Mouse (Mus musculus) liver, embryonic 14.5 days (tissue): ENCODE results near the gene Olfr284. TPM values are rescaled to one million over a fixed set of nuclear protein-coding genes. Genes with fewer than 3 reads are reported as not detected.
A peak's percentile ranks its signal among the peaks of the same experiment; 100 is the strongest.

Experiments
- ATAC-seq: fragments of 200-750 bp; cut with Nextera tagmentation; 2 replicates; pipeline ENCODE4 v1.8.0; 2017; ENCODE audit warnings: moderate number of reproducible peaks, mild to moderate bottlenecking, moderate library complexity; ENCODE audit not compliant: insufficient read depth
- DNase-seq, 3 experiments: peaks; one replicate each; pipeline ENCODE4 v3.0.0-alpha.2; 2012 to 2013; ENCODE audit warnings: low read depth in 3 of 3, low spot score in 3 of 3
- H3K27ac ChIP-seq: fragments of 300-500 bp; sonication (generic); 2 replicates; pipeline ENCODE4 v1.5.1; 2014; ENCODE audit warnings: moderate library complexity, mild to moderate bottlenecking, control low read depth, inconsistent platforms
- H3K27me3 ChIP-seq: fragments of 300-500 bp; sonication (generic); 2 replicates; pipeline ENCODE4 v1.6.1; 2014; ENCODE audit warnings: mild to moderate bottlenecking, low read length, moderate library complexity; ENCODE audit not compliant: control insufficient read depth, insufficient read depth
- H3K36me3 ChIP-seq: fragments of 300-500 bp; sonication (generic); replicated peaks from 2 replicates; pipeline ENCODE4 v1.6.1; 2014; ENCODE audit warnings: low read depth; ENCODE audit not compliant: control insufficient read depth, insufficient read depth
- H3K4me1 ChIP-seq, 2 experiments: fragments of 200-500 bp in 1 of 2; fragments of 300-500 bp in 1 of 2; sonication (generic) in 1 of 2; replicated peaks; 2 replicates each; pipeline ENCODE4 v1.6.1; 2012 to 2014; ENCODE audit warnings: antibody characterized with exemption in 1 of 2, inconsistent platforms in 1 of 2, low read length in 1 of 2; ENCODE audit not compliant: control insufficient read depth in 2 of 2, insufficient read depth in 2 of 2
- H3K4me2 ChIP-seq: fragments of 300-500 bp; sonication (generic); 2 replicates; pipeline ENCODE4 v1.6.1; 2014; ENCODE audit warnings: low read depth, mild to moderate bottlenecking, control low read depth, moderate library complexity
- H3K4me3 ChIP-seq, 2 experiments: fragments of 200-500 bp in 1 of 2; fragments of 300-500 bp in 1 of 2; sonication (generic) in 1 of 2; 2 replicates each; pipeline ENCODE4 v1.5.1; 2012 to 2014; ENCODE audit warnings: low read depth in 2 of 2, low read length in 2 of 2, mild to moderate bottlenecking in 2 of 2, control low read depth in 1 of 2, inconsistent platforms in 1 of 2, moderate library complexity in 1 of 2; ENCODE audit not compliant: insufficient read depth in 1 of 2
- H3K9ac ChIP-seq: fragments of 300-500 bp; sonication (generic); replicated peaks from 2 replicates; pipeline ENCODE4 v1.6.1; 2014; ENCODE audit warnings: mild to moderate bottlenecking, control low read depth, moderate library complexity
- H3K9me3 ChIP-seq: fragments of 300-500 bp; sonication (generic); 2 replicates; pipeline ENCODE4 v1.6.1; 2016; ENCODE audit warnings: low read length, mixed read lengths; ENCODE audit not compliant: control insufficient read depth
- CTCF ChIP-seq: IDR thresholded peaks from 2 replicates; pipeline ENCODE4 v1.5.1; 2016; ENCODE audit warnings: antibody characterized with exemption, low read depth, control low read depth
- EP300 ChIP-seq: IDR thresholded peaks from 2 replicates; pipeline ENCODE4 v1.6.1; 2016; ENCODE audit warnings: antibody characterized with exemption, low read depth
- WGBS: fragments of 180-500 bp; shearing (Covaris S2); extraction: QIAGEN DNeasy Blood & Tissue Kit; methylation state at CpG from one replicate; pipeline ENCODE4 v1.1.7; 2014; ENCODE audit not compliant: insufficient replicate concordance; 5-methylcytosine and 5-hydroxymethylcytosine counted together
- polyA plus RNA-seq, 2 experiments: library from polyadenylated mRNA; depleted of rRNA in 1 of 2; stranded (reverse) in 1 of 2; unstranded in 1 of 2; fragments of >200 nt; fragmentation: Nextera tagmentation in 1 of 2; extraction: Ambion mirVana in 1 of 2; gene quantifications; 2 replicates each; pipeline versions ENCODE4 v1.2.1 to v1.2.3; 2012 to 2014

The Olfr284 gene
- polyA plus RNA-seq (2012; rRNA removed) (not detected in 2 replicates), polyA plus RNA-seq (2014; fragmentation: Nextera tagmentation; extraction: Ambion mirVana) (not detected in 2 replicates)

DNA sequence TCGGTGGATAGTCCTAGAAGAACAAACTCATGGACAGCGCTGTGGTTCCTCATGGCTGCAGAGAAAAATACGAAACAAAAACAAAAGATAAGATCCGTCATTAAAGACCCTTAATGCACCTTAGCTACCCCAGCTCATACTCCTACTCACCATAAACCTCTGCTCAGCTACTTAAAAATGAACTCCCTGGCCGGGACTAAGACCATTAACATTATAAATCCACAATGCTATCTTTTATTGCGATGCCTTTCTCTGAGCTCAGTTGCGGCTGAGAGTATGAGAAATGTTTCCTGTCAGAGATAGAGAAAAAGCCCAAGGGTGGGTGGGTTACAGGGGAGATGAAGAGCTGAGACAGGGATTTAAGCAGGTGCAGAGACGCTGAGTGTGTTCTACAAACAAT is at the start of gene Olfr284:
Gene Olfr284, minus strand, starts transcription at position 101 of the 400 bp plus-strand sequence.
- Histone ChIP-seq H3K36me3 (no peaks in the 10 kb centered on the region), H3K9ac (no peak within 1 kb of the TSS), H3K4me3 (no peak within 1 kb of the TSS), H3K27ac (no peak within 1 kb of the TSS), H3K27me3 (no peaks in the 10 kb centered on the region), H3K4me1 (no peaks in the 10 kb centered on the region), H3K9me3 (no peaks in the 10 kb centered on the region), H3K4me2 (no peak within 1 kb of the TSS)
- no peak for TF ChIP-seq EP300
- no peak for TF ChIP-seq CTCF
- WGBS, result 70% methylated on average over 8 of the region's 8 CpGs
- no peak for ATAC-seq
- no peak for DNase-seq

DNA sequence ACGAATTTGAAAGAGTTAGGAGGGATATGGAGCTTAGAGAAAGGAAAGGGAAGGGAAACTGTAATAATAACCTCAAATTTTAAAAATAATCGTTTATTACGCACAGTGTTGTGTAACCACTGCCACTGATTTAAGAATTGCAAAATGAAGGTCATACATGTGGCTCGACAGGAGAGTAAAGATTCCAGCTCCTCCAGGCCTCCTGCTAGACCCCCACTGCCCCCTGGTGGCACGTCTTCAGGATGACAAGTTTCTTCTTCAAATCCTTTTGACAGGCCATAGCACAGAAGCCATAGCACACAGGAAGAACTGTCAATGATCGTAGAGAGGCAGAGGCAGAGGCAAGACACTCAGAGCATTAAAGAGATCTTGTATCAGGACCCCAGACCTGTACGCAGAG is 49.0 kb upstream of the Olfr284 start:
- Histone ChIP-seq H3K4me2 (no peak overlapping the region), H3K4me1 (no peaks in the 10 kb centered on the region), H3K36me3 (no peaks in the 10 kb centered on the region), H3K27me3 (no peaks in the 10 kb centered on the region), H3K4me3 (no peak overlapping the region), H3K9ac (no peak overlapping the region), H3K27ac (no peak overlapping the region), H3K9me3 (no peaks in the 10 kb centered on the region)
- TF ChIP-seq EP300, result no peak
- TF ChIP-seq CTCF, result peak; percentile 79
- no peak for ATAC-seq
- peak in 1 of 3 experiments; percentile 3 for DNase-seq
- WGBS, result 15% methylated on average over 7 of the region's 7 CpGs

DNA sequence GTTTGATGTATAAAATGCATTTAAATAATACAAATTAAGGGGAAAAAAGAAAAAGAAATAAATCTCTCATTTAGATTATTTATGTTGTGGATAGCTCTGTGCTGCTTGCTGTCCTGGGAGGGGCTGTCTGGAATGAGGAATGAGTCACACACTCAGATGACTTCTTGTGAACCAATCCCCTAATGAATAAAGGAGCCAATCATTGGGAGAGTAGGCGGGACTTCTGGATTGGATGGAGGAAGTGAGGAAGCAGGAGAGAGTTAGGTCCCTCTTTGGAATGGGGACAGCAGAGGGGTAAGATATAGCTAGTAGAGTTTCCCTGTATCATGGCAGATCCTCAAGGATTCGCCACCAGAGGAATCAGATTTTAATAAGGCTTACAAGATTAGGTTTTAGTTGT is 46.8 kb upstream of the Olfr284 start:
- Histone ChIP-seq H3K27me3 (no peaks in the 10 kb centered on the region), H3K4me1 (no peaks in the 10 kb centered on the region), H3K4me3 (no peak overlapping the region), H3K27ac (no peak overlapping the region), H3K9ac (no peak overlapping the region), H3K9me3 (no peaks in the 10 kb centered on the region), H3K4me2 (no peak overlapping the region), H3K36me3 (no peaks in the 10 kb centered on the region)
- DNase-seq (no peak), ATAC-seq (no peak)
- TF ChIP-seq EP300, result no peak
- TF ChIP-seq CTCF, result no peak
- WGBS, result 41% methylated on average over 2 of the region's 2 CpGs

- Histone ChIP-seq H3K4me1 (no peaks in the 10 kb centered on the region), H3K36me3 (no peaks in the 10 kb centered on the region), H3K27ac (no peak within 1 kb of the TSS), H3K9ac (no peak within 1 kb of the TSS), H3K27me3 (no peaks in the 10 kb centered on the region), H3K9me3 (no peaks in the 10 kb centered on the region), H3K4me3 (no peak within 1 kb of the TSS), H3K4me2 (no peak within 1 kb of the TSS)
- no peak for ATAC-seq
- no peak for TF ChIP-seq CTCF
- TF ChIP-seq EP300, result no peak
- 67% methylated on average over 6 of the region's 6 CpGs for WGBS
- no peak for DNase-seq
Measured at GRCm38 (mm10) chr15:98380846-98381245, 40.1 kb upstream of the Olfr284 start, which contains the start of gene Olfr283. Gene Olfr283, minus strand, starts transcription at chr15:98380946.

DNA sequence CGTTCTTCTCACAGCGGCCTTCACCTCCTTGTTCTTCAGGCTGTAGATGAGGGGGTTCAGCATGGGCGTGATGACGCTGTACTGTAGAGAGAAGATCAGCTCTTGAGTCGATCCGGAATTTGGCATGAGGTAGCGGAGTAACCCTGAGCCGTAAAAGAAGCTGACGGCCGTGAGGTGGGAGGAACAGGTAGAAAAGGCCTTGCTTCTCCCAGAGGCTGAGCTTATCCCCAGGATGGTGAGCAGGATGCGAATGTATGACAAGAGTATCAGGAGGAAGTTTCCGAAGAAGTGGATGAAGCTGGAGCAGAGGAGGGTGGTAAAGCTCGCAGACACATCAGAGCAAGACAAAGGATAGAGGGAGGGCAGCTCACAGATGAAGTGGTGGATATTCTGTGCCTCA is 37.4 kb upstream of the Olfr284 start:
- no peak for TF ChIP-seq EP300
- no peak for TF ChIP-seq CTCF
- Histone ChIP-seq H3K4me2 (no peak overlapping the region), H3K4me1 (no peaks in the 10 kb centered on the region), H3K27ac (no peak overlapping the region), H3K4me3 (no peak overlapping the region), H3K9me3 (no peaks in the 10 kb centered on the region), H3K27me3 (no peaks in the 10 kb centered on the region), H3K36me3 (no peaks in the 10 kb centered on the region), H3K9ac (no peak overlapping the region)
- WGBS, result 83% methylated on average over 13 of the region's 13 CpGs
- ATAC-seq (no peak), DNase-seq (no peak)
